Mouse (Mus musculus): ENCODE results near the gene Olfr1272.
"Not testable (repeated sequence)": the region's sequence is repeated elsewhere in the genome, so short reads cannot be mapped to it uniquely, and the experiment has no call there.

Gene Olfr1272

GRCm38 (mm10) chr2:90292741-90293140 is at the start of gene Olfr1272:
Gene Olfr1272 (minus strand): TSS chr2:90292841.
- no peak for DNase-seq (ENCODE audit: low spot score)

GRCm38 (mm10) chr2:90321900-90322299 is 29.3 kb upstream of the Olfr1272 start, which contains the start of gene Gm13769:
Gene Gm13769 (plus strand): TSS chr2:90322200.
- not testable (repeated sequence) for DNase-seq (ENCODE audit: low spot score)

GRCm38 (mm10) chr2:90270932-90271331 is 21.7 kb downstream of the Olfr1272 start, which contains the start of gene Olfr1271:
Gene Olfr1271 (minus strand): TSS chr2:90271032.
- DNase-seq (ENCODE audit: low spot score), result no peak

- DNase-seq (ENCODE audit: low spot score), result no peak
Measured at GRCm38 (mm10) chr2:90257492-90257891, 35.1 kb downstream of the Olfr1272 start, which contains the start of gene Olfr142. Gene Olfr142 (minus strand): TSS chr2:90257592.
